Mouse (Mus musculus): ENCODE data around the gene Lrrc71.

Gene Lrrc71

DNA sequence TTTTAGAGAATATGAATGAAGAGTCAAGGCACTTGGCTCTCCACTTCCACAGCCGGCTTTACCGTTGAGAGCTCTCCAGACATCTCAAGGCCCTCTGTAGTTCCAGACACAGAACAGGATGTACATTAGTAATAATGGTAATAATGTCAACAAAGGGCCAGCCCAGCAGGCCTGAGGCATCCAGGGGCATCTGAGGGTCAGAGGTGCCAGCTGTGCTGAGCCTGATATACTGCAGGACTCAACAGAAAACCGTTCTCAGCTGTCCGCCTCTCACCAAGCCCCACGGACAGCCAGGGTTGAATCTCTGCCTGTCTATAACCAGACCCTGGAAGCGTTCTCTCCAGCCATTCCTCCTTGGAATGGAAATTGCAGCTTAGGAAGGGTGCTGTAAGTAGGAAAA lies 23.9 kb downstream of the Lrrc71 start:
- DNase-seq (ENCODE audit: low read depth), result no peak

GRCm38 (mm10) chr3:87718525-87718924 lies 29.9 kb downstream of the Lrrc71 start:
- DNase-seq (ENCODE audit: low read depth), result no peak
